13 mouse cellular contexts compared by ENCODE assay signal in genomic region chr1:21048402-21048801, GRCm38 (mm10).
"Had no signal": no experiment of that assay in that cellular context is flagged by ENCODE, and none has a peak within 500 bp of the region (broad histone marks: within the 10 kb centered on the region; RNA-seq: fewer than 3 reads in every experiment).

No protein-coding gene starts in this region.

- ATAC-seq: lung, postnatal 0 days; midbrain, embryonic 16.5 days had no signal

- H3K9ac ChIP-seq: kidney, embryonic 15.5 days; midbrain, embryonic 12.5 days; neural tube, embryonic 13.5 days; stomach, embryonic 15.5 days had no signal

- H3K4me2 ChIP-seq: kidney, embryonic 15.5 days; midbrain, embryonic 12.5 days; neural tube, embryonic 13.5 days; stomach, embryonic 15.5 days had no signal

- H3K36me3 ChIP-seq: limb, embryonic 10.5 days; midbrain, embryonic 12.5 days; neural tube, embryonic 13.5 days; stomach, embryonic 15.5 days had no signal

- H3K4me1 ChIP-seq: limb, embryonic 10.5 days had no signal

- H3K27me3 ChIP-seq: kidney, embryonic 15.5 days; midbrain, embryonic 12.5 days; neural tube, embryonic 13.5 days; stomach, embryonic 15.5 days had no signal

- H3K9me3 ChIP-seq: kidney, embryonic 15.5 days; limb, embryonic 10.5 days; midbrain, embryonic 12.5 days; neural tube, embryonic 13.5 days; stomach, embryonic 15.5 days had no signal

- DNase-seq: kidney, adult 18-20 months; kidney, postnatal 25 days; lung, adult 2 months; right cerebral cortex, postnatal 14 days; thymus, postnatal 36 days had no signal

- H3K4me3 ChIP-seq: kidney, embryonic 15.5 days; left cerebral cortex, adult 2 months; limb, embryonic 10.5 days; midbrain, embryonic 12.5 days; neural tube, embryonic 13.5 days; stomach, embryonic 15.5 days had no signal

- H3K27ac ChIP-seq: kidney, embryonic 15.5 days; left cerebral cortex, adult 2 months; limb, embryonic 10.5 days; midbrain, embryonic 12.5 days; neural tube, embryonic 13.5 days; stomach, embryonic 15.5 days had no signal
